ENCODE assay signal across 10 mouse cellular contexts in genomic region chr19:44674621-44675245, GRCm38 (mm10).
DNase-seq lines count a peak whose midpoint lies in the region; ATAC-seq and TF ChIP-seq lines count a peak whose summit lies in the region.
"Had no signal": no experiment of that assay in that cellular context is flagged by ENCODE, and none has a peak within 500 bp of the region (broad histone marks: within the 10 kb centered on the region; RNA-seq: fewer than 3 reads in every experiment).

No protein-coding gene starts in this region.

- TF ChIP-seq CTCF in forebrain, postnatal 0 days (IDR thresholded peaks at IDR 0.05; ENCODE audit: low read depth), result no peak

- 7% methylated on average over 45 of the region's 45 CpGs for WGBS in kidney, embryonic 15.5 days
- 6% methylated on average over 45 of the region's 45 CpGs for WGBS in embryonic facial prominence, embryonic 12.5 days
- WGBS in forebrain, postnatal 0 days, result 7% methylated on average over 45 of the region's 45 CpGs
- 5% methylated on average over 45 of the region's 45 CpGs for WGBS in midbrain, embryonic 14.5 days

- peaks cover 68% of the 10 kb centered on the region for H3K4me1 ChIP-seq in kidney, embryonic 15.5 days
- H3K4me1 ChIP-seq in embryonic facial prominence, embryonic 12.5 days, result peaks cover 28% of the 10 kb centered on the region
- H3K4me1 ChIP-seq in forebrain, postnatal 0 days (ENCODE audit: insufficient read depth), result peaks cover 6% of the 10 kb centered on the region; the same call in 1 of the 2 replicates
- H3K4me1 ChIP-seq in midbrain, embryonic 14.5 days (ENCODE audit: control insufficient read depth, insufficient read depth, low read length), result peaks cover 21% of the 10 kb centered on the region

- H3K4me2 ChIP-seq in kidney, embryonic 15.5 days, result peak overlapping the region; percentile 54
- H3K4me2 ChIP-seq in embryonic facial prominence, embryonic 12.5 days (replicated peaks), result peak overlapping the region; percentile 26
- H3K4me2 ChIP-seq in forebrain, postnatal 0 days (ENCODE audit: low read depth), result peak overlapping the region; percentile 49
- H3K4me2 ChIP-seq in midbrain, embryonic 14.5 days (ENCODE audit: low read length), result peak overlapping the region; percentile 46

- no peaks in the 10 kb centered on the region for H3K36me3 ChIP-seq in kidney, embryonic 15.5 days
- no peaks in the 10 kb centered on the region for H3K36me3 ChIP-seq in embryonic facial prominence, embryonic 12.5 days
- no peaks in the 10 kb centered on the region for H3K36me3 ChIP-seq in forebrain, postnatal 0 days (ENCODE audit: insufficient read depth)
- H3K36me3 ChIP-seq in midbrain, embryonic 14.5 days (ENCODE audit: control insufficient read depth, insufficient read depth, low read length), result no peaks in the 10 kb centered on the region
- H3K36me3 ChIP-seq: heart, embryonic 10.5 days had no signal

- H3K27me3 ChIP-seq in kidney, embryonic 15.5 days, result peaks cover 87% of the 10 kb centered on the region
- peaks cover 100% of the 10 kb centered on the region for H3K27me3 ChIP-seq in embryonic facial prominence, embryonic 12.5 days
- peaks cover 82% of the 10 kb centered on the region for H3K27me3 ChIP-seq in forebrain, postnatal 0 days (ENCODE audit: insufficient read depth, low read length)
- peaks cover 89% of the 10 kb centered on the region for H3K27me3 ChIP-seq in midbrain, embryonic 14.5 days (ENCODE audit: control insufficient read depth, insufficient read depth, low read length)

- H3K4me3 ChIP-seq in kidney, embryonic 15.5 days (replicated peaks), result peak overlapping the region; percentile 31
- H3K4me3 ChIP-seq in embryonic facial prominence, embryonic 12.5 days, result no peak overlapping the region
- peak overlapping the region; percentile 30 for H3K4me3 ChIP-seq in forebrain, postnatal 0 days (ENCODE audit: low read depth, low read length)
- H3K4me3 ChIP-seq in midbrain, embryonic 14.5 days (replicated peaks; ENCODE audit: low read depth, low read length), result peak overlapping the region; percentile 29
- H3K4me3 ChIP-seq: heart, embryonic 10.5 days had no signal

- H3K27ac ChIP-seq in kidney, embryonic 15.5 days, result no peak overlapping the region
- no peak overlapping the region for H3K27ac ChIP-seq in embryonic facial prominence, embryonic 12.5 days
- no peak overlapping the region for H3K27ac ChIP-seq in forebrain, postnatal 0 days (ENCODE audit: low read depth, low read length)
- H3K27ac ChIP-seq in midbrain, embryonic 14.5 days (replicated peaks; ENCODE audit: low read depth, low read length), result no peak overlapping the region
- H3K27ac ChIP-seq: heart, embryonic 10.5 days had no signal

- no peaks in the 10 kb centered on the region for H3K9me3 ChIP-seq in kidney, embryonic 15.5 days (replicated peaks)
- H3K9me3 ChIP-seq in embryonic facial prominence, embryonic 12.5 days, result no peaks in the 10 kb centered on the region
- H3K9me3 ChIP-seq in forebrain, postnatal 0 days (ENCODE audit: low read length), result no peaks in the 10 kb centered on the region
- H3K9me3 ChIP-seq in midbrain, embryonic 14.5 days (ENCODE audit: control insufficient read depth, low read length), result no peaks in the 10 kb centered on the region
- H3K9me3 ChIP-seq: heart, embryonic 10.5 days had no signal

- no peak overlapping the region for H3K9ac ChIP-seq in kidney, embryonic 15.5 days
- H3K9ac ChIP-seq in embryonic facial prominence, embryonic 12.5 days, result no peak overlapping the region
- 0 out of 2 replicates have a peak overlapping the region, but pooled peaks have one; percentile 11 for H3K9ac ChIP-seq in forebrain, postnatal 0 days
- H3K9ac ChIP-seq in midbrain, embryonic 14.5 days (replicated peaks; ENCODE audit: low read length), result 0 out of 2 replicates have a peak overlapping the region, but pooled peaks have one; percentile 16

- no peak for DNase-seq in kidney, adult 8-10 months
- peak; percentile 47 for DNase-seq in forebrain, postnatal 0 days
- peak; percentile 68 for DNase-seq in midbrain, embryonic 14.5 days
- no peak for DNase-seq in adrenal gland, adult 2 months
- DNase-seq in gastrocnemius, adult 18-20 months (ENCODE audit: low spot score), result no peak
- DNase-seq: right cerebral cortex, adult 18-20 months; thymus, postnatal 36 days had no signal

- no peak for ATAC-seq in kidney, embryonic 15.5 days (replicated peaks; ENCODE audit: low FRiP score)
- ATAC-seq in embryonic facial prominence, embryonic 12.5 days (ENCODE audit: insufficient number of reproducible peaks, insufficient read depth, low FRiP score, low TSS enrichment), result no peak
- no peak for ATAC-seq in forebrain, postnatal 0 days
- ATAC-seq in midbrain, embryonic 14.5 days (ENCODE audit: low FRiP score, low TSS enrichment), result no peak

Comparison
In these comparisons a context has a peak if more than half of its experiments do, and no peak if none do; other contexts are left out.
1. H3K9ac ChIP-seq: peak in forebrain, postnatal 0 days (single experiment) and midbrain, embryonic 14.5 days (single experiment); none in kidney, embryonic 15.5 days (single experiment) and embryonic facial prominence, embryonic 12.5 days (single experiment).
2. DNase-seq: peak in forebrain, postnatal 0 days (single experiment) and midbrain, embryonic 14.5 days (single experiment); none in kidney, adult 8-10 months (0 of 2), adrenal gland, adult 2 months (single experiment) and gastrocnemius, adult 18-20 months (single experiment).
3. Peak in every context shown above with its lines, with median percentiles within 50 percentile points of each other: H3K4me2 ChIP-seq.